ENCODE assay signal across 8 mouse cellular contexts in genomic region chr11:114668741-114669623, GRCm38 (mm10). TPM values are rescaled to one million over a fixed set of nuclear protein-coding genes. Genes with fewer than 3 reads are reported as not detected.
DNase-seq lines count a peak whose midpoint lies in the region; ATAC-seq and TF ChIP-seq lines count a peak whose summit lies in the region.

No protein-coding gene starts in this region.

- no peak for TF ChIP-seq CTCF in Patski (IDR thresholded peaks at IDR 0.05)

- peak; percentile 57 for ATAC-seq in Patski
- peak; percentile 69 for ATAC-seq in hindbrain, embryonic 12.5 days (ENCODE audit: low FRiP score)

- under 1% methylated on average over 60 of the region's 60 CpGs for WGBS in hindbrain, embryonic 12.5 days

- H3K9me3 ChIP-seq in hindbrain, embryonic 12.5 days (replicated peaks), result no peaks in the 10 kb centered on the region

- POLR2A ChIA-PET in Patski (lab: Charles Lee), result interaction anchor here (0.8 to 1.2 kb wide), 2 partner anchors 56 to 119 kb away, joined by 3 to 6 read pairs; no protein-coding TSS in a partner anchor

- in situ Hi-C loops in Patski (cut with MboI; ENCODE audit: low pct_unique_long_range_greater_than_20kb), result loop anchor here (25.0 kb wide), 1 partner anchor 957 kb away; the partner anchor contains the start of gene Cpsf4l

- H3K27me3 ChIP-seq in Patski, result peaks cover 5% of the 10 kb centered on the region
- H3K27me3 ChIP-seq in hindbrain, embryonic 12.5 days, result peaks cover 15% of the 10 kb centered on the region

- peaks cover 37% of the 10 kb centered on the region for H3K36me3 ChIP-seq in hindbrain, embryonic 12.5 days

- no peak for DNase-seq in Patski (ENCODE audit: low read depth, low spot score)
- peak; percentile 73 to 84 for DNase-seq in cerebellum, postnatal 25 days
- DNase-seq in frontal cortex, postnatal 14 days (ENCODE audit: low spot score in 2 of 2), result peak; percentile 72 to 74
- DNase-seq in layer of hippocampus, postnatal 25 days (ENCODE audit: extremely low spot score in 1 of 2, low spot score in 1 of 2), result peak; percentile 51 to 76
- DNase-seq in lung, postnatal 14 days, result peak; percentile 74
- DNase-seq in retina, embryonic 14.5 days (ENCODE audit: low spot score), result peak; percentile 88
- peak; percentile 70 to 80 for DNase-seq in thymus, postnatal 36 days

- peak overlapping the region; percentile 75 for H3K4me3 ChIP-seq in hindbrain, embryonic 12.5 days

- peak overlapping the region; percentile 91 for H3K27ac ChIP-seq in hindbrain, embryonic 12.5 days

- CTCF ChIA-PET in Patski (lab: Charles Lee), result interaction anchor here (0.9 to 1.8 kb wide), 3 partner anchors 16 to 127 kb away, joined by 3 to 4 read pairs (median 4); partner anchors contain the start of gene Btbd17

- H3K4me2 ChIP-seq in hindbrain, embryonic 12.5 days (replicated peaks), result peak overlapping the region; percentile 96

- H3K4me1 ChIP-seq in hindbrain, embryonic 12.5 days, result peaks cover 27% of the 10 kb centered on the region

- H3K9ac ChIP-seq in hindbrain, embryonic 12.5 days, result peak overlapping the region; percentile 93

RNA-seq across cellular contexts. Expression of gene Rpl38, which starts 0.7 kb away (rescaled TPM):
- polyA plus RNA-seq in Patski (2021), result 666 TPM
- polyA plus RNA-seq in hindbrain, embryonic 12.5 days (2016; fragmentation: Nextera tagmentation; extraction: Ambion mirVana), result 787 and 856 TPM in 2 replicates
- 100 to 1,000 TPM; 761 to 890 TPM for total RNA-seq in layer of hippocampus, postnatal 25 days (2021)

RNA-seq across cellular contexts. Expression of gene Ttyh2, which starts 6.2 kb away (rescaled TPM):
- polyA plus RNA-seq in Patski (2021), result 22.1 TPM
- 18.0 and 23.8 TPM in 2 replicates for polyA plus RNA-seq in hindbrain, embryonic 12.5 days (2016; fragmentation: Nextera tagmentation; extraction: Ambion mirVana)
- 10 to 100 TPM; 28.8 to 34.0 TPM for total RNA-seq in layer of hippocampus, postnatal 25 days (2021)

RNA-seq across cellular contexts. Expression of gene Dnaic2, which starts 58.2 kb away (rescaled TPM):
- 0.27 TPM for polyA plus RNA-seq in Patski (2021)
- 3.3 and 4.5 TPM in 2 replicates for polyA plus RNA-seq in hindbrain, embryonic 12.5 days (2016; fragmentation: Nextera tagmentation; extraction: Ambion mirVana)
- 1 to 10 TPM; 1.4 to 1.9 TPM for total RNA-seq in layer of hippocampus, postnatal 25 days (2021)
